Comparison of ENCODE assay signal across 31 mouse cellular contexts in genomic region chr8:48490635-48491165, GRCm38 (mm10).
DNase-seq lines count a peak whose midpoint lies in the region; ATAC-seq and TF ChIP-seq lines count a peak whose summit lies in the region.
"Had no signal": no experiment of that assay in that cellular context is flagged by ENCODE, and none has a peak within 500 bp of the region (broad histone marks: within the 10 kb centered on the region; RNA-seq: fewer than 3 reads in every experiment).

No protein-coding gene starts in this region.

- no peak for TF ChIP-seq CTCF in midbrain, postnatal 0 days (IDR thresholded peaks at IDR 0.05)

- WGBS in heart, embryonic 12.5 days, result 78% methylated on average over 6 of the region's 6 CpGs
- 66% methylated on average over 6 of the region's 6 CpGs for WGBS in midbrain, embryonic 13.5 days
- WGBS in midbrain, postnatal 0 days, result 61% methylated on average over 6 of the region's 6 CpGs
- 30% methylated on average over 6 of the region's 6 CpGs for WGBS in forebrain, embryonic 16.5 days
- WGBS in neural tube, embryonic 15.5 days, result 74% methylated on average over 6 of the region's 6 CpGs

- peaks cover 9% of the 10 kb centered on the region for H3K4me1 ChIP-seq in heart, embryonic 12.5 days (replicated peaks)
- peaks cover 25% of the 10 kb centered on the region for H3K4me1 ChIP-seq in midbrain, embryonic 13.5 days (replicated peaks)
- peaks cover 3% of the 10 kb centered on the region; the same call in 1 of the 2 replicates for H3K4me1 ChIP-seq in midbrain, postnatal 0 days (ENCODE audit: insufficient read depth, low read length)
- peaks cover 12% of the 10 kb centered on the region for H3K4me1 ChIP-seq in forebrain, embryonic 16.5 days (replicated peaks; ENCODE audit: control insufficient read depth, insufficient read depth, low read length)
- peaks cover 14% of the 10 kb centered on the region; the same call in 1 of the 2 replicates for H3K4me1 ChIP-seq in neural tube, embryonic 15.5 days
- H3K4me1 ChIP-seq: heart, embryonic 15.5 days; liver, embryonic 15.5 days; stomach, embryonic 15.5 days had no signal

- no peaks in the 10 kb centered on the region for H3K9me3 ChIP-seq in heart, embryonic 12.5 days (replicated peaks)
- no peaks in the 10 kb centered on the region for H3K9me3 ChIP-seq in midbrain, embryonic 13.5 days
- H3K9me3 ChIP-seq in midbrain, postnatal 0 days (ENCODE audit: low read length), result no peaks in the 10 kb centered on the region
- H3K9me3 ChIP-seq in forebrain, embryonic 16.5 days (ENCODE audit: control insufficient read depth, low read length), result no peaks in the 10 kb centered on the region
- no peaks in the 10 kb centered on the region for H3K9me3 ChIP-seq in neural tube, embryonic 15.5 days (replicated peaks)
- H3K9me3 ChIP-seq: embryonic facial prominence, embryonic 13.5 days; heart, embryonic 15.5 days; hindbrain, embryonic 13.5 days; liver, embryonic 15.5 days; stomach, embryonic 15.5 days had no signal

- DNase-seq in heart, adult 11 months, result peak; percentile 36
- no peak for DNase-seq in midbrain, postnatal 0 days (ENCODE audit: low spot score)
- DNase-seq in right cerebral cortex, adult 2 months (ENCODE audit: low spot score in 2 of 2), result no peak
- DNase-seq in heart, adult 18-20 months, result no peak
- DNase-seq: adrenal gland, postnatal 25 days; cerebellum, adult 8-10 months; cerebellum, postnatal 36 days; embryo, embryonic 11 days; gastrocnemius, postnatal 14 days; heart, adult 2 months; heart, postnatal 36 days; kidney, adult 11 months; kidney, postnatal 4 days; layer of hippocampus, adult 9-11 months; left cerebral cortex, postnatal 4 days; lung, postnatal 4 days; right cerebral cortex, postnatal 4 days; thymus, adult 18-20 months; thymus, postnatal 36 days had no signal

- H3K4me3 ChIP-seq in heart, embryonic 12.5 days, result no peak overlapping the region
- no peak overlapping the region for H3K4me3 ChIP-seq in midbrain, embryonic 13.5 days (replicated peaks)
- H3K4me3 ChIP-seq in midbrain, postnatal 0 days (ENCODE audit: low read depth, low read length), result no peak overlapping the region
- no peak overlapping the region for H3K4me3 ChIP-seq in forebrain, embryonic 16.5 days (replicated peaks; ENCODE audit: low read length)
- H3K4me3 ChIP-seq in neural tube, embryonic 15.5 days (replicated peaks), result no peak overlapping the region
- H3K4me3 ChIP-seq: embryonic facial prominence, embryonic 13.5 days; erythroblast, embryonic 14.5 days; heart, adult 2 months; heart, embryonic 15.5 days; hindbrain, embryonic 13.5 days; liver, embryonic 15.5 days; stomach, embryonic 15.5 days had no signal

- ATAC-seq in heart, embryonic 12.5 days (ENCODE audit: insufficient number of reproducible peaks, low FRiP score), result no peak
- peak; percentile 24; the same call in 1 of the 2 replicates for ATAC-seq in midbrain, embryonic 13.5 days
- ATAC-seq in midbrain, postnatal 0 days (ENCODE audit: low FRiP score), result no peak
- ATAC-seq in forebrain, embryonic 16.5 days, result peak; percentile 47
- 0 out of 2 replicates have a peak, but pooled peaks have one; percentile 17 for ATAC-seq in neural tube, embryonic 15.5 days (ENCODE audit: low FRiP score)
- ATAC-seq: CD4-positive, CD25-positive, alpha-beta regulatory T cell, adult 4 months had no signal

- no peaks in the 10 kb centered on the region for H3K36me3 ChIP-seq in heart, embryonic 12.5 days
- no peaks in the 10 kb centered on the region for H3K36me3 ChIP-seq in midbrain, embryonic 13.5 days
- H3K36me3 ChIP-seq in midbrain, postnatal 0 days (ENCODE audit: insufficient read depth, low read length), result no peaks in the 10 kb centered on the region
- no peaks in the 10 kb centered on the region for H3K36me3 ChIP-seq in forebrain, embryonic 16.5 days (ENCODE audit: control insufficient read depth, insufficient read depth)
- H3K36me3 ChIP-seq in neural tube, embryonic 15.5 days, result no peaks in the 10 kb centered on the region
- H3K36me3 ChIP-seq: embryonic facial prominence, embryonic 13.5 days; heart, embryonic 15.5 days; hindbrain, embryonic 13.5 days; liver, embryonic 15.5 days; stomach, embryonic 15.5 days had no signal

- no peak overlapping the region for H3K9ac ChIP-seq in heart, embryonic 12.5 days
- no peak overlapping the region for H3K9ac ChIP-seq in midbrain, embryonic 13.5 days (replicated peaks)
- H3K9ac ChIP-seq in midbrain, postnatal 0 days (replicated peaks; ENCODE audit: low read length, poor library complexity, severe bottlenecking), result no peak overlapping the region
- no peak overlapping the region for H3K9ac ChIP-seq in forebrain, embryonic 16.5 days (replicated peaks; ENCODE audit: low read depth, low read length)
- H3K9ac ChIP-seq in neural tube, embryonic 15.5 days (replicated peaks), result no peak overlapping the region
- H3K9ac ChIP-seq: embryonic facial prominence, embryonic 13.5 days; heart, embryonic 15.5 days; hindbrain, embryonic 13.5 days; liver, embryonic 15.5 days; stomach, embryonic 15.5 days had no signal

- no peak overlapping the region for H3K27ac ChIP-seq in heart, embryonic 12.5 days (ENCODE audit: poor library complexity, severe bottlenecking)
- no peak overlapping the region for H3K27ac ChIP-seq in midbrain, embryonic 13.5 days
- H3K27ac ChIP-seq in midbrain, postnatal 0 days (ENCODE audit: low read depth, low read length), result no peak overlapping the region
- H3K27ac ChIP-seq in forebrain, embryonic 16.5 days (ENCODE audit: low read length), result no peak overlapping the region
- no peak overlapping the region for H3K27ac ChIP-seq in neural tube, embryonic 15.5 days (replicated peaks)
- H3K27ac ChIP-seq: embryonic facial prominence, embryonic 13.5 days; heart, adult 2 months; heart, embryonic 15.5 days; hindbrain, embryonic 13.5 days; left cerebral cortex, adult 2 months; liver, embryonic 15.5 days; stomach, embryonic 15.5 days had no signal

- H3K4me2 ChIP-seq in heart, embryonic 12.5 days, result no peak overlapping the region
- H3K4me2 ChIP-seq in midbrain, embryonic 13.5 days (replicated peaks), result no peak overlapping the region
- H3K4me2 ChIP-seq in midbrain, postnatal 0 days (ENCODE audit: low read depth, low read length, poor library complexity, severe bottlenecking), result no peak overlapping the region
- no peak overlapping the region for H3K4me2 ChIP-seq in forebrain, embryonic 16.5 days (ENCODE audit: low read length)
- no peak overlapping the region for H3K4me2 ChIP-seq in neural tube, embryonic 15.5 days
- H3K4me2 ChIP-seq: embryonic facial prominence, embryonic 13.5 days; heart, embryonic 15.5 days; hindbrain, embryonic 13.5 days; liver, embryonic 15.5 days; stomach, embryonic 15.5 days had no signal

- H3K27me3 ChIP-seq in heart, embryonic 12.5 days (replicated peaks), result no peaks in the 10 kb centered on the region
- H3K27me3 ChIP-seq in midbrain, embryonic 13.5 days, result no peaks in the 10 kb centered on the region
- H3K27me3 ChIP-seq in midbrain, postnatal 0 days (ENCODE audit: insufficient read depth, low read length), result no peaks in the 10 kb centered on the region
- no peaks in the 10 kb centered on the region for H3K27me3 ChIP-seq in forebrain, embryonic 16.5 days (replicated peaks; ENCODE audit: control insufficient read depth, insufficient read depth, low read length)
- H3K27me3 ChIP-seq in neural tube, embryonic 15.5 days (replicated peaks), result no peaks in the 10 kb centered on the region
- H3K27me3 ChIP-seq: embryonic facial prominence, embryonic 13.5 days; heart, embryonic 15.5 days; hindbrain, embryonic 13.5 days; liver, embryonic 15.5 days; stomach, embryonic 15.5 days had no signal

Comparison
In these comparisons a context has a peak if more than half of its experiments do, and no peak if none do; other contexts are left out.
1. ATAC-seq: peak in midbrain, embryonic 13.5 days (single experiment), forebrain, embryonic 16.5 days (single experiment) and neural tube, embryonic 15.5 days (single experiment); none in heart, embryonic 12.5 days (single experiment) and midbrain, postnatal 0 days (single experiment).